Mouse (Mus musculus): ENCODE measurements around the gene Cox4i1. TPM values are rescaled to one million over a fixed set of nuclear protein-coding genes. Genes with fewer than 3 reads are reported as not detected.

The Cox4i1 gene
- 1,000 to 10,000 TPM; 1,090 to 1,156 TPM for total RNA-seq (2021)
- long read RNA-seq, experiment 1, transcript Cox4i1-201 (5 exons, 745 nt), result minor isoform, 855 of 2,417 reads
- long read RNA-seq, experiment 1, transcript Cox4i1-205 (5 exons, 765 nt), result minor isoform, 7 of 2,417 reads
- long read RNA-seq, experiment 1, transcript Cox4i1-203 (2 exons, 438 nt), result minor isoform, 19 of 2,417 reads
- long read RNA-seq, experiment 1, transcript Cox4i1-204 (3 exons, 578 nt), result major isoform, 1,486 of 2,417 reads
- long read RNA-seq, experiment 1, partial matches to known transcripts, result 27 of 2,417 reads
- long read RNA-seq, experiment 1, other reads (novel, unspliced or antisense), result 22 of 2,417 reads
- long read RNA-seq, experiment 2, transcript Cox4i1-204 (3 exons, 578 nt), result major isoform, 812 of 1,587 reads
- long read RNA-seq, experiment 2, transcript Cox4i1-203 (2 exons, 438 nt), result minor isoform, 19 of 1,587 reads
- long read RNA-seq, experiment 2, transcript Cox4i1-205 (5 exons, 765 nt), result minor isoform, 15 of 1,587 reads
- long read RNA-seq, experiment 2, transcript Cox4i1-201 (5 exons, 745 nt), result minor isoform, 668 of 1,587 reads
- long read RNA-seq, experiment 2, partial matches to known transcripts, result 43 of 1,587 reads
- long read RNA-seq, experiment 2, other reads (novel, unspliced or antisense), result 30 of 1,587 reads

DNA sequence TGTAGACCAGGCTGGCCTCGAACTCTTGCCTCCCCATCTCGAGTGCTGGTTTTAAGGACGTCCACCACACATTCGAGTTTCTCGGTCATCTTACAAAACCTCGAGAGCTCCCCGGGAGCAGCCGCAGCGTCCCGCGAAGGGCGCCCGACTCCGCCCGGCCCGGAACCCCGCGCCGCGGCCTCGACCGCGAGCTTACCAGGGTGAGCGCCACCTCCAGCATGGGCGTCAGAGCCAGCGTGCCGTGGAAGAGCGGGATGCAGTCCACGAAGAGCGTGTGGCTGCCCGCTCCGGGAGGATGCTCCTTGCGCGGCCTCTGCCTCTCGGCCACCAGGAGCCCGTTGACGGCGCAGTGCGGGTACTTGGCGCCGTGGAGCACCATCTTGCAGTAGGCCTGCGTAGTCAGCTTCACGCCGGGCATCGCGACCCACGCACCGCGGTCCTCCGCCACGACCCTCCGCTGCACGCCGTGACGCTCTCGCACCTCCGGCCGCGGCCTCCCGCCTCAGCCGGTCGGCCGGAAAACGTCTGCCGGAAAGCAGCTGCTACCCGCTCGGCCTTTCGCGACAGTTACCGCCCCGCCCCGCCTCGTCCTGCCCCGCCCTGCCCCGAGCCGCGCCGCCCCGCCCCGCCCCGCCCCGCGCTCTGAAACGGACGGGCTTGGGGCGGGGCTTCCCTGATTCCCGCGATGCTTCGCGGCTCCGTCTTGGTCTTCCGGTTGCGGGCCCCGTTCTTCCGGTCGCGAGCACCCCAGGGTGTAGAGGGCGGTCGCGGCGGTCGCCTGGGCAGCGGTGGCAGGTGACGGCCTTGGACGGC lies at the start of gene Cox4i1, which contains the start of gene Gm27021:
TSS of gene Cox4i1 (plus strand) at position 662 of the 813 bp plus-strand sequence.
TSS of gene Gm27021 (minus strand) at position 519 of the 813 bp plus-strand sequence.
- peak; percentile 83 to 89 for DNase-seq (ENCODE audit: low spot score in 2 of 2)

- DNase-seq (ENCODE audit: low spot score in 2 of 2), result no peak
Observed at GRCm38 (mm10) chr8:120619235-120620180, 48.5 kb upstream of the Cox4i1 start.

- DNase-seq (ENCODE audit: low spot score in 2 of 2), result no peak
Observed at GRCm38 (mm10) chr8:120620441-120620840, 47.6 kb upstream of the Cox4i1 start.

GRCm38 (mm10) chr8:120622161-120622560 lies 45.9 kb upstream of the Cox4i1 start:
- DNase-seq (ENCODE audit: low spot score in 2 of 2), result no peak

GRCm38 (mm10) chr8:120623608-120624007 lies 44.4 kb upstream of the Cox4i1 start:
- no peak for DNase-seq (ENCODE audit: low spot score in 2 of 2)

DNA sequence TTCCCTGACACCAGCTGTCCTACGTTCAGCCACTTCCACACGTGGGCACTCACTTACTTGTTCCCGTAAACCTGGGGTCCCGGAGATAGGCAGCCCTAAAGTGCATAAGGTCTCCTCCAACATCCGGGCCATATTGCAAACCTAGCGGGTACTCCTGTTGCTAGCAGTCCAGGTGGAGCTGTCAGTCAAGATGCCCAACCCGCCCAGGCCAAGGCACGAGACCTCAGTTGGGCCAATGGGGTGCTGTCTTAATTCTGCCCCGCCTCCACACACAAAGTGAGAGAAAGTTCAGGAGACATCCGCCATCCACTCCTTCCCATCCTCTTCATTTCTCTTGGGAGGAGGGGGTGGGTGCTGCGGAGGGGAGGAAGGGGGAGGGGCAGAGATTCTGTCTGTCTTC lies 41.6 kb upstream of the Cox4i1 start:
- no peak for DNase-seq (ENCODE audit: low spot score in 2 of 2)

GRCm38 (mm10) chr8:120627298-120627697 lies 40.7 kb upstream of the Cox4i1 start:
- no peak for DNase-seq (ENCODE audit: low spot score in 2 of 2)

- no peak for DNase-seq (ENCODE audit: low spot score in 2 of 2)
Observed at GRCm38 (mm10) chr8:120630031-120630430, 38.0 kb upstream of the Cox4i1 start.

GRCm38 (mm10) chr8:120630848-120631247 lies 37.2 kb upstream of the Cox4i1 start:
- no peak for DNase-seq (ENCODE audit: low spot score in 2 of 2)

GRCm38 (mm10) chr8:120631441-120632375 lies 36.3 kb upstream of the Cox4i1 start:
- no peak for DNase-seq (ENCODE audit: low spot score in 2 of 2)

DNA sequence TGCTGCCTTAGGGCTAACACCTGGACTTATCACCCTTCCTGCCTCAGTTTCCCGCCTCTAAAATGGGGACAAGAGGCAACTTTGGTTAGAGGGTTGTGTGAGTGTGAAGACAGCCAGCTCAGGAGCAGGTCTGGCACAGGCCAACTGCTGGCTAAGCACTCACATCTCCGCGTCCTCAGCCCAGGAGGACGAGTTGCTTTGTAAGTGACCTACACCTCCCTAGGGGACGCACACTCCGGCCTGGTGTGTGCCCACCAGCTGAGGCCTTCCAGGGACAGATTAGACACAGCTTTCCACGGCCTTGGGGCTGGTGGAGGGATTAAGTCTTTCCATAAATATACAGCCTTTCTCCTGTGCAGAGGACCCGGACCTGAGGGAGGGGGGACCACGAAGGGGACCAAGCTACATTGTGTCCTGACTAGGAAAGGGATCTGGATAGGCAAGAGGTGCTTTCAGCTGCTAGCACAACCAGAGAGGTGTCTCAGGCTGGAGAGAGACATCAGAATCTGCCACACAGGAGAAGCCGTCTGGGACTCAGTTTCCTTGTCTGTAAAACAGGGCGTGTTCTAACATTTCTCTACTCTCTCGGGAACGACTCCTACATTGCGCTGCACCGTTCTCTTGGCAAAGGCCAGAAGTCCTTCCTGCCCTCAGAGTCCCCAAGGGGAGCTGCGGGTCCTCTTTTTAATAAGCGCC lies 34.9 kb upstream of the Cox4i1 start:
- DNase-seq (ENCODE audit: low spot score in 2 of 2), result no peak

- DNase-seq (ENCODE audit: low spot score in 2 of 2), result no peak
Observed at GRCm38 (mm10) chr8:120633665-120634271, 34.3 kb upstream of the Cox4i1 start.

DNA sequence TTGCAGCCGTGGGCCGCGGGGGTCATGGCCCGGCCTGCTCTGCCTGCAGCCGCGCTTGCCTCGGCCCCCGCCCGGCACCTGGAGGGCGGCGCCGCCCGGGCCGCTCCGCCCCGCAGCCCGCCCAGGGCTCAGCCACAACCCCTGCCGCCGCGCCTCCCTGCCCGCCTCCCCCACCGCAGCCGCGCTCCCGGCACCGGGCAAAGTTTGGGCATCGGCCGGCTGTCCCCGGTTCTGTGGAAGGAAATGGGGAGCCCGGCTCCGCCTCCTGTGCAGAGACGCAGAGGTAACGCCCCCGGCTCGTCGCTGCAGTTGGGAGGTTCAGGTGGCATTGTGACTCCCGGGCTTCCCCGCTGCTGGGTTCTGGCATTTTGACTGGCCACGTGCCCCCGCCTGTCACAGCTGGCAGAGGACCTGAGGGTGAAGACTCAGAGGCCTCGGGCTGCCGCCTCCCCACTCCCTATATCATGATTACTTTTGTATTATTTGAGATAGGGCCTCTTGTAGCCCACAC lies 33.6 kb upstream of the Cox4i1 start:
- DNase-seq (ENCODE audit: low spot score in 2 of 2), result peak; percentile 27 to 55

DNA sequence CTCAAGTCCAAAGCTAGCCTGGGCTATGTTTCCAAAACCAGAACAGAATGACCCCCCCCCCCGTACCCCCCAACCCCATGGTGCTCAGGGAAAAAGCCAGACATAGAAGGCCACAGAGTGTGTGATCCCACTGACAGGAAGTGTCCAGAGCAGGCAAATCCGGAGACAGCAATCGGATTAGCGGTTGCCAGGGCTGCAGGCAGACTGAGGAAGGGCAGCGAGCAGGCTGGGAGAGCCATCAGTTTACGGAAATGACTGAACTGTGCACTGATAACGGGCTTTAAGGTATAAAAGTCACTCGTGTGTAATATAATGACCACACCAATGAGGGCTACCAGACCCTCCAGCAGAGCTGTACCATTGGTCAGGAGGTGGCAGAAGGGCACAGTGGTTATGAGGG lies 26.8 kb upstream of the Cox4i1 start:
- no peak for DNase-seq (ENCODE audit: low spot score in 2 of 2)

- DNase-seq (ENCODE audit: low spot score in 2 of 2), result no peak
Observed at GRCm38 (mm10) chr8:120642031-120642662, 25.9 kb upstream of the Cox4i1 start.

GRCm38 (mm10) chr8:120644663-120645062 lies 23.4 kb upstream of the Cox4i1 start:
- peak; percentile 49 to 66 for DNase-seq (ENCODE audit: low spot score in 2 of 2)

DNA sequence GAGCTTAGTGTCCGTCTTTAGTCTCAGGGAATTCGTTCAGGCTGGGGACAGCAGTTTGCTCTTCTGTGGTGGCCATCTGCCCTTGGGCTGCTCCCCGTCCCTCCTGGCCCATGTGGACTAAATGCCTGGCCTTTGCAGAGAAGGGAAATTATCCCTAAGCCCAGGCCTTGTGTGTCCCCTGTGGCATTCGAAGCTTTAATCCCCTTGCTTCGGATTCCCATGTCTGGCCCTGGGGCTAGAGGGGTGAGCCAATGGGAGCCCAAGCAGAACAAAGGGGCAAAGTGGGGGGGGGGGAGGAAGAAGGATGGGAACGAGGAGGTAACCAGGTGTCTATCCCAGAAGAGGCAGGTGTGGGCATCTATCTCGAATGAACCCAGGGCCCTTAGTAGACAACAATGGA lies 20.5 kb upstream of the Cox4i1 start, which contains the start of gene 1190005I06Rik:
TSS of gene 1190005I06Rik (minus strand) at position 101 of the 400 bp plus-strand sequence.
- DNase-seq (ENCODE audit: low spot score in 2 of 2), result no peak
